Mouse (Mus musculus) ES-E14 (cell line): ENCODE measurements around the gene Gpr3. TPM values are rescaled to one million over a fixed set of nuclear protein-coding genes. Genes with fewer than 3 reads are reported as not detected.
A peak's percentile ranks its signal among the peaks of the same experiment; 100 is the strongest.

ENCODE experiments used
- DNase-seq: peaks from one replicate; pipeline ENCODE4 v3.0.0-alpha.2; 2013; ENCODE audit warnings: low read depth, low spot score
- H3K27ac ChIP-seq: 2 replicates; pipeline ENCODE4 v1.5.1; 2012; ENCODE audit warnings: low read depth, mild to moderate bottlenecking, low read length, moderate library complexity, mixed read lengths; ENCODE audit not compliant: poor library complexity, insufficient read depth, severe bottlenecking
- H3K36me3 ChIP-seq: 2 replicates; pipeline ENCODE4 v1.6.1; 2012; ENCODE audit warnings: mild to moderate bottlenecking, low read length, moderate library complexity, mixed read lengths; ENCODE audit not compliant: control insufficient read depth, poor library complexity, insufficient read depth, severe bottlenecking
- H3K4me1 ChIP-seq, 2 experiments: fragments of 150-350 bp in 1 of 2; sonication (generic) in 1 of 2; 2 replicates each; pipeline ENCODE4 v1.6.1; 2012; ENCODE audit warnings: low read length in 2 of 2, mild to moderate bottlenecking in 1 of 2, mixed read lengths in 1 of 2; ENCODE audit not compliant: control insufficient read depth in 2 of 2, insufficient read depth in 2 of 2, poor library complexity in 1 of 2
- H3K4me3 ChIP-seq, 2 experiments: fragments of 150-350 bp in 1 of 2; sonication (generic) in 1 of 2; 2 replicates each; pipeline ENCODE4 v1.5.1; 2012; ENCODE audit warnings: low read length in 2 of 2, low read depth in 1 of 2, mild to moderate bottlenecking in 1 of 2, mixed read lengths in 1 of 2; ENCODE audit not compliant: insufficient read depth in 1 of 2, poor library complexity in 1 of 2, severe bottlenecking in 1 of 2
- H3K9ac ChIP-seq: 2 replicates; pipeline ENCODE4 v1.6.1; 2012; ENCODE audit warnings: low read depth, mild to moderate bottlenecking, low read length, mixed read lengths; ENCODE audit not compliant: poor library complexity, insufficient read depth, severe bottlenecking
- H3K9me3 ChIP-seq: fragments of 150-350 bp; sonication (generic); 2 replicates; pipeline ENCODE4 v1.6.1; 2012; ENCODE audit warnings: low read depth, mild to moderate bottlenecking, low read length; ENCODE audit not compliant: control insufficient read depth, insufficient read depth
- CHD2 ChIP-seq: IDR thresholded peaks from 2 replicates; pipeline ENCODE4 v1.6.1; 2014; ENCODE audit warnings: mild to moderate bottlenecking, low read depth, low read length, inconsistent platforms
- HCFC1 ChIP-seq: IDR thresholded peaks from 2 replicates; pipeline ENCODE4 v1.6.1; 2012; ENCODE audit warnings: low read length, inconsistent platforms, borderline replicate concordance; ENCODE audit not compliant: insufficient read depth
- MAFK ChIP-seq: IDR thresholded peaks from 2 replicates; pipeline ENCODE4 v1.6.1; 2014; ENCODE audit warnings: mild to moderate bottlenecking, low read depth, low read length, inconsistent platforms; ENCODE audit not compliant: insufficient read depth
- ZC3H11A ChIP-seq: IDR thresholded peaks from 2 replicates; pipeline ENCODE4 v1.6.1; 2012; ENCODE audit warnings: low read depth, mild to moderate bottlenecking, inconsistent platforms, low read length, borderline replicate concordance
- ZNF384 ChIP-seq: IDR thresholded peaks from 2 replicates; pipeline ENCODE4 v1.6.1; 2012; ENCODE audit warnings: low read depth, low read length, inconsistent platforms
- in situ Hi-C, 2 experiments: fragments of 600-800 bp; cut with MboI; formaldehyde crosslinking; loops; one replicate each; pipeline ENCODE4 v1.15.1; 2025; ENCODE audit warnings: low sequenced_read_pairs in 2 of 2, inconsistent platforms in 1 of 2; ENCODE audit not compliant: unreplicated experiment in 2 of 2
- total RNA-seq: library from RNA; depleted of rRNA; stranded (reverse); fragments of 300-350 nt; gene quantifications from 2 replicates; pipeline ENCODE4 v1.2.3, GENCODE M21; 2012

The Gpr3 gene
- total RNA-seq, 1 experiment = 0.85 TPM

DNA sequence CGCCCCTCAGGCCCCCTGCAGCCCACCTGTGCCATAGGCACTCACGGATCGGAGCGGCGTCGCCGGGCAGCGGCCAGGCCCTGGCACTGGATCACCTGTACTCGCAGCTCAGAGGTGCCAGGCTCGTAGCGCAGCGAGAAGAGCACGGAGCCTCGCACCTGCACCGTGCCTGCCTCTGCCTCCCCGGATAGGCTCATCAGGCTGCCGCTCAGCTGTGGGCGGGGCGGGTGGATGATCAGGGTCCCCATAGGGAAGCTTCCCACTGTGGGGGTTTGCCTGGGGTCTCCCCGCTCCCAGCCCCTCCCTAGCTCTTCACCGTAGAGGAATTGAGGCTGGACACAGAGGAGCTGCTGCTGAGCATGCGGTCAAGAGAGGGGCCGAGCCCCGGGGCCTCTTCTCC is 44.5 kb upstream of the Gpr3 start:
- peak overlapping the region; percentile 36; the same call in 1 of the 2 replicates for H3K9ac ChIP-seq
- peak overlapping the region; percentile 49 to 55 for H3K4me3 ChIP-seq
- peak; percentile 47 for DNase-seq
- no peak overlapping the region for H3K27ac ChIP-seq
- H3K9me3 ChIP-seq = no peaks in the 10 kb centered on the region
- peaks cover 0 to 11% of the 10 kb centered on the region in 2 experiments; a peak in 1 of 4 replicates for H3K4me1 ChIP-seq
- TF ChIP-seq HCFC1 (no peak), MAFK (no peak), ZC3H11A (no peak), ZNF384 (no peak), CHD2 (0 out of 2 replicates have a peak, but pooled peaks have one; percentile 37)
- no peaks in the 10 kb centered on the region for H3K36me3 ChIP-seq
- in situ Hi-C loops = no loop called here

DNA sequence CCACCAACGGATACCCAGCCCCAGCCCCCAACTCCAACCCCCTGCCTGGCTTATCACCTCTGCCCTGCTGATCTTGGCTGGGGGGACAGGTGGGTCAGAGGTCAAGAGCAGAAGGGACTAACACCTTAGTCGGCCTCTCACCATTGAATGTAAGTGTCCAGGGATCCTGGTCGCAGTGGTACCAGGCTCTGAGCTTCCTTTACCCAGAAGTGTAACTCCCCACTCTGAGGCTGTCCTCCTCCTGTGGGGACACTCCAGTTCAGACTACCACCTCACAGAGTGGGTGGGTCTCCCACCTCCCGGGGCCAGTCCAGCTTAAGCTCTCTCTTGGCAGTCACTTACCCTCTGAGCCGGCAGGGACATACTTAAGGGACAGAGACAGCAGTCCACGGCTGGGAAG is 43.1 kb upstream of the Gpr3 start:
- H3K27ac ChIP-seq = no peak overlapping the region
- in situ Hi-C loops = no loop called here
- peaks cover 0 to 12% of the 10 kb centered on the region in 2 experiments; a peak in 1 of 4 replicates for H3K4me1 ChIP-seq
- no peaks in the 10 kb centered on the region for H3K9me3 ChIP-seq
- TF ChIP-seq MAFK (no peak), ZNF384 (no peak), CHD2 (no peak), ZC3H11A (no peak), HCFC1 (no peak)
- H3K9ac ChIP-seq = no peak overlapping the region
- no peak for DNase-seq
- no peak overlapping the region for H3K4me3 ChIP-seq
- no peaks in the 10 kb centered on the region for H3K36me3 ChIP-seq

DNA sequence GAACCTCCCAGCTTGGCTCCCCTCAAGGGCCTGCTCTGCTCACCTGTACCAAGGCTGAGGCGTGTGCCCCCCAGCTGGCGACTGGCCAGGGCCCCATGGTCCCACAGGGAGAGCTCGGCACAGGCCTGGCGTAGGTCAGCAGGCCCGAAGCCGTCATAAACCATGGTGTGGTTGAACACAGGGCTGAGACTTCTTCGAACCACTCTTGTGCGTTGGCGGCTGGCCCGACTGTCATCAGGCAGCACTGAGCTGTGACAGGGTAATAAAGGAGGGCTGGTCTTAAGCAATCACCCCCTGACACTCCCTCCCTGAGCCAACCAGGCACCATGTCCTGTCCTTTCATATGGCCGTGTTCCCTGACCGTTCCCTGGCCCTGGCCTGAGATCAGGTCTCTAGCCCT is 41.1 kb upstream of the Gpr3 start:
- Histone ChIP-seq H3K4me1 (peaks cover 0 to 22% of the 10 kb centered on the region in 2 experiments; a peak in 2 of 4 replicates), H3K9ac (no peak overlapping the region), H3K9me3 (no peaks in the 10 kb centered on the region), H3K27ac (no peak overlapping the region), H3K36me3 (no peaks in the 10 kb centered on the region), H3K4me3 (no peak overlapping the region)
- DNase-seq = no peak
- in situ Hi-C loops = no loop called here
- no peak for TF ChIP-seq MAFK
- TF ChIP-seq HCFC1 = no peak
- no peak for TF ChIP-seq CHD2
- no peak for TF ChIP-seq ZNF384
- TF ChIP-seq ZC3H11A = no peak

DNA sequence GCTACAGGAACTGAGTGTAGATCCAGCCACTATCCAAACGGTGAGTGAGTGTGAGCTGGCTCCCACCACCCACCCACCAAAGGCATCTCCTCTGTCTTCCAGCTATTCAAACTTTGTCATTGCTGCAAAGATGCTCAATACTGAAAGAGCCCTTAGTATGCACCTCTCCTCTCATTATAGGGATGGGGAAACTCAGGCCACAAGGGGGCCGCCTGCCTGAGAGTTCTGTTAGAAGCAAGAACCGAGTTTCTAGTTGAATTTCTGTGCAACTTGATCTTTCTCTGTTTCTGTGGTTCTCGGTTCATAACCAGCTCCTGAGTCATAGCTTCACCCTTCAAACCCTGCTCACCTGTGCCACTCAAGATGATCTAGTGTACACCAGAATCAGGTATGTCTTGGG is 39.8 kb upstream of the Gpr3 start:
- Histone ChIP-seq H3K4me3 (no peak overlapping the region), H3K9me3 (no peaks in the 10 kb centered on the region), H3K9ac (no peak overlapping the region), H3K4me1 (peaks cover 0 to 14% of the 10 kb centered on the region in 2 experiments; a peak in 2 of 4 replicates), H3K36me3 (no peaks in the 10 kb centered on the region), H3K27ac (no peak overlapping the region)
- DNase-seq = no peak
- in situ Hi-C loops = no loop called here
- TF ChIP-seq ZNF384 (no peak), MAFK (no peak), ZC3H11A (no peak), CHD2 (no peak), HCFC1 (no peak)

DNA sequence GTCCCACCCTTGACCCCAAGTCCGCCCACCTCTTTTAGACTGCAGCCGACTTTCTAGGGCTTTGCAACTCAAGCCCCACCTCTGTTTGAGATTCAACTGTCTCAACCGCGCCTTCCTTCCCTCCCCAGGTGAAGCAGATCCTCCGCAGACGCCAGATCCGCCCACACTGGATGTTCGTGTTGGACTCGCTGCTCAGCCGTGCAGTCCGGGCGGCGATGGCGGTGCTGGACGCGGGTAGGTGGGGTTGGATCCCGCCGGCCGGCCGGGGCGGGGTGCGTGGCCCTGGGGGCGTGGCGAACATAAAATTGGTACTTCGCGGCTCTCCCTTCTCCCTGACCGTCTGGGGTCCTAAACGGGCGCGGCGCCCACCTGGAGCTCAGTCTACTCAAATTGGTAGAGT is 38.9 kb upstream of the Gpr3 start:
- Histone ChIP-seq H3K4me1 (peaks cover 0 to 16% of the 10 kb centered on the region in 2 experiments; a peak in 2 of 4 replicates), H3K4me3 (peak overlapping the region; percentile 26 to 52), H3K9ac (peak overlapping the region; percentile 52; the same call in 1 of the 2 replicates), H3K9me3 (no peaks in the 10 kb centered on the region), H3K27ac (no peak overlapping the region), H3K36me3 (no peaks in the 10 kb centered on the region)
- in situ Hi-C loops = no loop called here
- DNase-seq = no peak
- TF ChIP-seq ZNF384 (no peak), MAFK (no peak), HCFC1 (no peak)
